In genomic region chr1:36567818-36568603, GRCm38 (mm10) we compare ENCODE assay signal across 17 mouse cellular contexts. TPM values are rescaled to one million over a fixed set of nuclear protein-coding genes. Genes with fewer than 3 reads are reported as not detected.
A peak's percentile ranks its signal among the peaks of the same experiment; 100 is the strongest.
DNase-seq lines count a peak whose midpoint lies in the region; ATAC-seq and TF ChIP-seq lines count a peak whose summit lies in the region.
"Had no signal": no experiment of that assay in that cellular context is flagged by ENCODE, and none has a peak within 500 bp of the region (broad histone marks: within the 10 kb centered on the region; RNA-seq: fewer than 3 reads in every experiment).

No protein-coding gene starts in this region.

- peak overlapping the region; percentile 22 for H3K4me2 ChIP-seq in myocyte (ENCODE audit: low read depth)
- no peak overlapping the region for H3K4me2 ChIP-seq in hindbrain, embryonic 16.5 days (ENCODE audit: low read length)

- 34% methylated on average over 21 of the region's 21 CpGs for WGBS in heart, embryonic 10.5 days
- WGBS in embryonic facial prominence, embryonic 10.5 days, result 40% methylated on average over 21 of the region's 21 CpGs
- WGBS in hindbrain, embryonic 16.5 days, result 43% methylated on average over 21 of the region's 21 CpGs

- intact Hi-C loops in heart, postnatal 36 days (cut with DNase I), result no loop called here

- H3K36me3 ChIP-seq in heart, embryonic 10.5 days, result no peaks in the 10 kb centered on the region
- H3K36me3 ChIP-seq in embryonic facial prominence, embryonic 10.5 days (replicated peaks), result no peaks in the 10 kb centered on the region
- H3K36me3 ChIP-seq in myocyte (ENCODE audit: control insufficient read depth, insufficient read depth), result no peaks in the 10 kb centered on the region
- H3K36me3 ChIP-seq in hindbrain, embryonic 16.5 days (ENCODE audit: control insufficient read depth, insufficient read depth, low read length), result no peaks in the 10 kb centered on the region

- no peaks in the 10 kb centered on the region for H3K9me3 ChIP-seq in heart, embryonic 10.5 days
- H3K9me3 ChIP-seq in embryonic facial prominence, embryonic 10.5 days, result no peaks in the 10 kb centered on the region
- H3K9me3 ChIP-seq in hindbrain, embryonic 16.5 days (ENCODE audit: control insufficient read depth, low read length), result no peaks in the 10 kb centered on the region

- no peak overlapping the region for H3K9ac ChIP-seq in hindbrain, embryonic 16.5 days (ENCODE audit: low read depth, low read length)

- H3K79me2 ChIP-seq in myocyte (ENCODE audit: control insufficient read depth, insufficient read depth), result no peaks in the 10 kb centered on the region

- H3K27me3 ChIP-seq in heart, embryonic 10.5 days (ENCODE audit: insufficient read depth, poor library complexity, severe bottlenecking), result no peaks in the 10 kb centered on the region
- no peaks in the 10 kb centered on the region for H3K27me3 ChIP-seq in embryonic facial prominence, embryonic 10.5 days (replicated peaks; ENCODE audit: low read depth, poor library complexity, severe bottlenecking)
- H3K27me3 ChIP-seq in myocyte (ENCODE audit: control insufficient read depth, insufficient read depth, insufficient read length), result no peaks in the 10 kb centered on the region
- no peaks in the 10 kb centered on the region for H3K27me3 ChIP-seq in hindbrain, embryonic 16.5 days (replicated peaks; ENCODE audit: control insufficient read depth, insufficient read depth, low read length)

- no peak overlapping the region for H3K4me3 ChIP-seq in heart, embryonic 10.5 days
- no peak overlapping the region for H3K4me3 ChIP-seq in embryonic facial prominence, embryonic 10.5 days
- H3K4me3 ChIP-seq in myocyte, result no peak overlapping the region
- no peak overlapping the region for H3K4me3 ChIP-seq in hindbrain, embryonic 16.5 days (ENCODE audit: low read length)

- TF ChIP-seq POLR2A in myocyte (IDR thresholded peaks at IDR 0.05; ENCODE audit: insufficient read length, low read depth), result no peak

- DNase-seq in heart, embryonic 10.5 days (ENCODE audit: low spot score), result no peak
- no peak for DNase-seq in heart, postnatal 36 days
- DNase-seq in kidney, postnatal 4 days, result peak; percentile 61 to 74
- DNase-seq in kidney, adult 11 months, result no peak
- no peak for DNase-seq in embryonic facial prominence, embryonic 10.5 days (ENCODE audit: low spot score)
- DNase-seq in thymus, postnatal 0 days (ENCODE audit: low spot score), result no peak
- DNase-seq: B cell, adult 2 months; gastrocnemius, postnatal 36 days; lung, adult 2 months; right cerebral cortex, postnatal 25 days had no signal

- H3ac ChIP-seq in myocyte (ENCODE audit: control insufficient read depth, insufficient read length), result no peak overlapping the region

- ATAC-seq in hindbrain, embryonic 16.5 days, result no peak

- H3K27ac ChIP-seq in heart, embryonic 10.5 days, result peak overlapping the region; percentile 65
- peak overlapping the region; percentile 36 for H3K27ac ChIP-seq in embryonic facial prominence, embryonic 10.5 days (replicated peaks)
- no peak overlapping the region for H3K27ac ChIP-seq in hindbrain, embryonic 16.5 days (ENCODE audit: low read depth, low read length)

- H3K4me1 ChIP-seq in heart, embryonic 10.5 days, result peaks cover 79% of the 10 kb centered on the region
- H3K4me1 ChIP-seq in embryonic facial prominence, embryonic 10.5 days, result peaks cover 71% of the 10 kb centered on the region
- H3K4me1 ChIP-seq in hindbrain, embryonic 16.5 days (ENCODE audit: control insufficient read depth, insufficient read depth, low read depth, low read length), result no peaks in the 10 kb centered on the region; the same call in 1 of the 2 replicates

TF ChIP-seq in myocyte, 11 proteins besides CTCF, POLR2A, EP300 and RAD21:
- TF ChIP-seq CEBPB (IDR thresholded peaks at IDR 0.05; ENCODE audit: insufficient read depth, poor library complexity, severe bottlenecking) (no peak), REST (IDR thresholded peaks at IDR 0.05; ENCODE audit: insufficient read depth, insufficient read length) (no peak), SRF (IDR thresholded peaks at IDR 0.05; ENCODE audit: control insufficient read depth, insufficient read length, low read depth) (no peak), E2F4 (IDR thresholded peaks at IDR 0.05; ENCODE audit: insufficient read depth) (no peak), MYOD1 (IDR thresholded peaks at IDR 0.05; ENCODE audit: control insufficient read depth in 1 of 3, insufficient read length in 2 of 3, low read depth in 2 of 3) (no peak), POLR2AphosphoS2 (IDR thresholded peaks at IDR 0.05; ENCODE audit: insufficient read length, low read depth) (no peak), MAX (IDR thresholded peaks at IDR 0.05; ENCODE audit: low read depth) (no peak), USF1 (IDR thresholded peaks at IDR 0.05; ENCODE audit: low read depth) (no peak)

RNA-seq across cellular contexts. Expression of gene Sema4c, which starts 9.9 kb away (rescaled TPM):
- 12.2 and 15.2 TPM in 2 replicates for polyA plus RNA-seq in heart, embryonic 10.5 days (2016; fragmentation: Nextera tagmentation; extraction: Ambion mirVana)
- 10 to 100 TPM; 15.0 to 17.1 TPM for total RNA-seq in heart, postnatal 36 days (2021)
- 24.9 and 25.9 TPM in 2 replicates for polyA plus RNA-seq in embryonic facial prominence, embryonic 10.5 days (2016; fragmentation: Nextera tagmentation; extraction: Ambion mirVana)
- polyA plus RNA-seq in myocyte (2012; fragmentation: generic; extraction: Trizol), result 30.7 TPM
- 5.5 and 6.0 TPM in 2 replicates for polyA plus RNA-seq in thymus, postnatal 0 days (2015; fragmentation: Nextera tagmentation; extraction: Ambion mirVana)
- polyA plus RNA-seq in hindbrain, embryonic 16.5 days (2015; fragmentation: Nextera tagmentation; extraction: Ambion mirVana), result 19.1 and 21.2 TPM in 2 replicates
- total RNA-seq: neutrophil, adult 5-6 weeks had no signal

RNA-seq across cellular contexts. Expression of gene Ankrd39, which starts 20.8 kb away (rescaled TPM):
- polyA plus RNA-seq in heart, embryonic 10.5 days (2016; fragmentation: Nextera tagmentation; extraction: Ambion mirVana), result 23.9 and 24.5 TPM in 2 replicates
- 1 to 10 TPM; 7.3 to 7.8 TPM for total RNA-seq in heart, postnatal 36 days (2021)
- 18.9 and 20.3 TPM in 2 replicates for polyA plus RNA-seq in embryonic facial prominence, embryonic 10.5 days (2016; fragmentation: Nextera tagmentation; extraction: Ambion mirVana)
- 17.9 TPM for polyA plus RNA-seq in myocyte (2012; fragmentation: generic; extraction: Trizol)
- polyA plus RNA-seq in thymus, postnatal 0 days (2015; fragmentation: Nextera tagmentation; extraction: Ambion mirVana), result 20.0 and 22.7 TPM in 2 replicates
- polyA plus RNA-seq in hindbrain, embryonic 16.5 days (2015; fragmentation: Nextera tagmentation; extraction: Ambion mirVana), result 31.0 and 33.8 TPM in 2 replicates

RNA-seq across cellular contexts. Expression of gene Gm42417, which starts 28.8 kb away (rescaled TPM):
- 0.20 and 1.0 TPM in 2 replicates for polyA plus RNA-seq in heart, embryonic 10.5 days (2016; fragmentation: Nextera tagmentation; extraction: Ambion mirVana)
- total RNA-seq in heart, postnatal 36 days (2021), result 100 to 1,000 TPM in 1 of 2 experiments, 10 to 100 TPM in 1; 93.9 to 209 TPM
- 0.54 TPM in 1 of 2 replicates, not detected in the other for polyA plus RNA-seq in embryonic facial prominence, embryonic 10.5 days (2016; fragmentation: Nextera tagmentation; extraction: Ambion mirVana)
- 0.13 TPM for polyA plus RNA-seq in myocyte (2012; fragmentation: generic; extraction: Trizol)
- polyA plus RNA-seq in thymus, postnatal 0 days (2015; fragmentation: Nextera tagmentation; extraction: Ambion mirVana), result 0.26 and 0.60 TPM in 2 replicates
- 0.30 and 0.57 TPM in 2 replicates for polyA plus RNA-seq in hindbrain, embryonic 16.5 days (2015; fragmentation: Nextera tagmentation; extraction: Ambion mirVana)
- total RNA-seq: adrenal gland, adult 18-20 months; common myeloid progenitor, adult 5-6 weeks; midbrain, postnatal 0 days; neutrophil, adult 5-6 weeks had no signal
- polyA plus RNA-seq: large intestine, adult 2 months; lung, adult 2 months had no signal

RNA-seq across cellular contexts. Expression of gene Ankrd23, which starts 31.3 kb away (rescaled TPM):
- 16.7 and 19.0 TPM in 2 replicates for polyA plus RNA-seq in heart, embryonic 10.5 days (2016; fragmentation: Nextera tagmentation; extraction: Ambion mirVana)
- total RNA-seq in heart, postnatal 36 days (2021), result 100 to 1,000 TPM; 203 to 373 TPM
- 15.5 and 16.6 TPM in 2 replicates for polyA plus RNA-seq in embryonic facial prominence, embryonic 10.5 days (2016; fragmentation: Nextera tagmentation; extraction: Ambion mirVana)
- polyA plus RNA-seq in myocyte (2012; fragmentation: generic; extraction: Trizol), result 78.6 TPM
- polyA plus RNA-seq in thymus, postnatal 0 days (2015; fragmentation: Nextera tagmentation; extraction: Ambion mirVana), result 10.0 and 12.0 TPM in 2 replicates
- polyA plus RNA-seq in hindbrain, embryonic 16.5 days (2015; fragmentation: Nextera tagmentation; extraction: Ambion mirVana), result 12.2 and 19.8 TPM in 2 replicates

RNA-seq across cellular contexts. Expression of gene Cnnm3, which starts 56.3 kb away (rescaled TPM):
- polyA plus RNA-seq in heart, embryonic 10.5 days (2016; fragmentation: Nextera tagmentation; extraction: Ambion mirVana), result 1.5 and 2.5 TPM in 2 replicates
- total RNA-seq in heart, postnatal 36 days (2021), result 10 to 100 TPM; 16.0 to 19.2 TPM
- 3.5 and 3.6 TPM in 2 replicates for polyA plus RNA-seq in embryonic facial prominence, embryonic 10.5 days (2016; fragmentation: Nextera tagmentation; extraction: Ambion mirVana)
- 10.2 TPM for polyA plus RNA-seq in myocyte (2012; fragmentation: generic; extraction: Trizol)
- 3.3 and 3.8 TPM in 2 replicates for polyA plus RNA-seq in thymus, postnatal 0 days (2015; fragmentation: Nextera tagmentation; extraction: Ambion mirVana)
- polyA plus RNA-seq in hindbrain, embryonic 16.5 days (2015; fragmentation: Nextera tagmentation; extraction: Ambion mirVana), result 4.3 and 5.0 TPM in 2 replicates

Comparison
In these comparisons a context has a peak if more than half of its experiments do, and no peak if none do; other contexts are left out.
1. DNase-seq: peak in kidney, postnatal 4 days (2 of 2); none in heart, embryonic 10.5 days (single experiment), heart, postnatal 36 days (0 of 2), kidney, adult 11 months (single experiment), embryonic facial prominence, embryonic 10.5 days (single experiment) and thymus, postnatal 0 days (single experiment).